Mouse (Mus musculus) midbrain, embryonic 11.5 days (tissue): ENCODE results near the gene Pou2af1. TPM values are rescaled to one million over a fixed set of nuclear protein-coding genes. Genes with fewer than 3 reads are reported as not detected.

Experiments used
- ATAC-seq: fragments of 200-750 bp; cut with Nextera tagmentation; 2 replicates; pipeline ENCODE4 v1.8.0; 2017; ENCODE audit warnings: moderate TSS enrichment, moderate library complexity; ENCODE audit not compliant: low FRiP score
- DNase-seq: peaks from one replicate; pipeline ENCODE4 v3.0.0; 2015; ENCODE audit warnings: low spot score; ENCODE audit errors: missing footprints
- H3K27ac ChIP-seq: fragments of 300-500 bp; sonication (generic); 2 replicates; pipeline ENCODE4 v1.5.1; 2014; ENCODE audit warnings: low read depth, low read length
- H3K27me3 ChIP-seq: fragments of 300-500 bp; sonication (generic); 2 replicates; pipeline ENCODE4 v1.6.1; 2014; ENCODE audit warnings: mild to moderate bottlenecking, low read length, moderate library complexity, mixed read lengths; ENCODE audit not compliant: control insufficient read depth, insufficient read depth
- H3K36me3 ChIP-seq: fragments of 300-500 bp; sonication (generic); 2 replicates; pipeline ENCODE4 v1.6.1; 2014; ENCODE audit warnings: mild to moderate bottlenecking, low read length, moderate library complexity, mixed read lengths; ENCODE audit not compliant: control insufficient read depth, insufficient read depth
- H3K4me1 ChIP-seq: fragments of 300-500 bp; sonication (generic); 2 replicates; pipeline ENCODE4 v1.6.1; 2014; ENCODE audit warnings: low read length; ENCODE audit not compliant: control insufficient read depth, insufficient read depth
- H3K4me2 ChIP-seq: fragments of 300-500 bp; sonication (generic); 2 replicates; pipeline ENCODE4 v1.6.1; 2014; ENCODE audit warnings: mild to moderate bottlenecking, moderate library complexity
- H3K4me3 ChIP-seq: fragments of 300-500 bp; sonication (generic); 2 replicates; pipeline ENCODE4 v1.5.1; 2014; ENCODE audit warnings: low read depth, low read length
- H3K9ac ChIP-seq: fragments of 300-500 bp; sonication (generic); 2 replicates; pipeline ENCODE4 v1.6.1; 2014; ENCODE audit warnings: low read length
- H3K9me3 ChIP-seq: fragments of 300-500 bp; sonication (generic); 2 replicates; pipeline ENCODE4 v1.6.1; 2016; ENCODE audit warnings: low read length; ENCODE audit not compliant: control insufficient read depth
- WGBS: fragments of 180-500 bp; shearing (Covaris S2); extraction: QIAGEN DNeasy Blood & Tissue Kit; methylation state at CpG from one replicate; pipeline ENCODE4 v1.1.7; 2014; 5-methylcytosine and 5-hydroxymethylcytosine counted together
- polyA plus RNA-seq: library from polyadenylated mRNA; unstranded; fragments of >200 nt; fragmentation: Nextera tagmentation; extraction: Ambion mirVana; gene quantifications from 2 replicates; pipeline ENCODE4 v1.2.1, GENCODE M21; 2014

Gene Pou2af1
- polyA plus RNA-seq, 1 experiment from 2014 or later: 0.05 TPM

DNA sequence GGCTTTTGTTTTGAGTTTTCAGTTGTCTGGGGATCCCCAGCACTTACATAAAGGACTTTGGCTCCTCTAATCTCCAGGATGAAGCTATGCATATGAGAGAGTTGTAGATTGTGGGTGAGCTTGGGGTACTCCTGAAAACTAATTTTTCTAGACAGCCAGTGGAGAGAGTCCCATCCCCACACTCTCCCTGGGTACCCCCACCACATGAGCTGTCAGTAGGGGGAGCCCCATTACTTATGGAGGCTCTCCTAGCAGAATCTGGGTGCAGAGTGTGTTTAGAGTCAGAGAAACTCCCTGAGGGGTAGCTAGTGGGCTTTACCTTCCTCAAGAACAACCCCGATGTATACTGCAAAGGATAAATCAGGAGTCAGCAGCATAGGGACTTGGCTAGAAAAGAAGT is 35.2 kb upstream of the Pou2af1 start:
- Histone ChIP-seq H3K4me1 (no peaks in the 10 kb centered on the region), H3K27ac (no peak overlapping the region), H3K4me3 (no peak overlapping the region), H3K36me3 (no peaks in the 10 kb centered on the region), H3K9me3 (no peaks in the 10 kb centered on the region), H3K4me2 (no peak overlapping the region), H3K9ac (no peak overlapping the region), H3K27me3 (no peaks in the 10 kb centered on the region)
- ATAC-seq: no peak
- no peak for DNase-seq
- WGBS: 100% methylated on average over 1 of the region's 1 CpGs

- ATAC-seq (no peak), DNase-seq (no peak)
- H3K36me3 ChIP-seq: no peaks in the 10 kb centered on the region
- no peaks in the 10 kb centered on the region for H3K9me3 ChIP-seq
- no peak overlapping the region for H3K4me2 ChIP-seq
- no peak overlapping the region for H3K27ac ChIP-seq
- no peak overlapping the region for H3K9ac ChIP-seq
- no peak overlapping the region for H3K4me3 ChIP-seq
- H3K27me3 ChIP-seq: no peaks in the 10 kb centered on the region
- H3K4me1 ChIP-seq: no peaks in the 10 kb centered on the region
- WGBS: 67% methylated on average over 5 of the region's 5 CpGs
Measured at GRCm38 (mm10) chr9:51180621-51181020, 32.9 kb upstream of the Pou2af1 start.

DNA sequence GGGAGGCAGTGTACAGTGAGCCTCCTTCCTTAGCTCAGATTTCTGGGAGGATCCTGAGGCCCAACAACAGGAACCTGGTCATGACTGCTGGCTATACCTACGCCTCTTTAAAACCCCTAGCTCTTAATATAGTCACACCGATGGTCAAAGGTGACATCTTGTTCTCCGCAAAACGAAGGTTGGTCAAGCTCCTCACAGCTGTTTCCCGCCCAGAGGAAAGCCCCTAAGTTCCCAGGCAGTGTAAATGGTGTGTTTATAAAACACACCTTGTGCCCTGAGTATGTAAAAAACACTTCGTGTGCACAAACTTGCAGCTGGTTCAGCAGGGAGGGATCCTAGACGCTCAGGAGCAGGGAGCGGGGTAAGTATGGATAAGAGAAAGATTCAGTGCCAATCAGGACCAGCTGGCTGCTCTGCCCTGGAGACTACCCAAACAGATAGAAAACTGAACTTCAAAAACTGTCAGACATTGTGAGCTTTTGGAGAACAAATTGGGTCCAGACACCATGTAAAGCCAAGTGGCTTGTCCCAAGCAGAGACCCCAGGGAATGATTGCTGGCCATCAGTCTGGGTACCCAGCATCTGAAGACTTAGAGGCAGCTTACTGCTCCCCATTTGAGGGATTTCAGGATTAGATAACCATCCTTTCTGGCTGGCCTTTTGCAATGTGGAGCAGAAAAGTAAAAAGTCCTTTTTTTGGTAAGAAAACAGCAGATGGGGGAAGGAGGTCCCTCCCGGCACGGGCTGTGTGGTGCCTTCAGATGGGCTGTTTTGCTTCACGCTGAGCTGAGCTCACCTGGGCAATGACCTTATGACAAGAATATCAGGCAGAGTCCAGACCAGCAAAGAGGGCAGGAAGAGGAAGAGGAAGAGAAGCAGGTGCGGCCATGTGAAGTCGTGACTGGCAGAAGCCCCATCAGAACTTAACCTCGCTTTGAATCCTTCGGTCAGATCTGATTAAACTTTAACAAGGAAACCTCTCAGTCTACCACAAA is 30.5 kb upstream of the Pou2af1 start:
- WGBS: 87% methylated on average over 15 of the region's 15 CpGs
- no peaks in the 10 kb centered on the region for H3K9me3 ChIP-seq
- DNase-seq: no peak
- no peak overlapping the region for H3K4me3 ChIP-seq
- no peaks in the 10 kb centered on the region for H3K27me3 ChIP-seq
- H3K9ac ChIP-seq: no peak overlapping the region
- no peak overlapping the region for H3K27ac ChIP-seq
- H3K4me1 ChIP-seq: no peaks in the 10 kb centered on the region
- no peak overlapping the region for H3K4me2 ChIP-seq
- no peak for ATAC-seq
- no peaks in the 10 kb centered on the region for H3K36me3 ChIP-seq

GRCm38 (mm10) chr9:51185386-51185785 is 28.1 kb upstream of the Pou2af1 start:
- 83% methylated on average over 4 of the region's 4 CpGs for WGBS
- no peak overlapping the region for H3K4me2 ChIP-seq
- no peaks in the 10 kb centered on the region for H3K9me3 ChIP-seq
- DNase-seq (no peak), ATAC-seq (no peak)
- no peaks in the 10 kb centered on the region for H3K36me3 ChIP-seq
- no peaks in the 10 kb centered on the region for H3K4me1 ChIP-seq
- H3K27me3 ChIP-seq: no peaks in the 10 kb centered on the region
- no peak overlapping the region for H3K9ac ChIP-seq
- no peak overlapping the region for H3K27ac ChIP-seq
- no peak overlapping the region for H3K4me3 ChIP-seq

DNA sequence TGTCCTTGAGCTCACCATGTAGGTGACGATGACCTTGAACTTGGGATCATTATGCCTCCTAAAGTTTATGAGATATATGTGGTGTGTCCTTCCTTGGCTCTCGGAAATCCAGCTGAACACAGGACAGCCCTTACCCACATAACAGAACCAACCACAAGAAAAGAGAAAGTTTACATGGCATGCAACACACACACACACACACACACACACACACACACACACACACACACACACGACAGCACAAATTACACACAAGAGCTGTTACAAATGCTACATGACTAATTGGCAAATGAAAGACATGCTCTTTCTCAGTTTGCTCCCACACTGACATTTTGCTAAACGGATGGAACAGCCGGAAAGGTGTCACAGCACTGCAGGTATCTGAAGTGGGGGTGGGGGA is 27.6 kb upstream of the Pou2af1 start:
- H3K4me3 ChIP-seq: no peak overlapping the region
- H3K27me3 ChIP-seq: no peaks in the 10 kb centered on the region
- ATAC-seq (no peak), DNase-seq (no peak)
- H3K4me2 ChIP-seq: no peak overlapping the region
- no peak overlapping the region for H3K27ac ChIP-seq
- H3K9me3 ChIP-seq: no peaks in the 10 kb centered on the region
- 79% methylated on average over 5 of the region's 5 CpGs for WGBS
- no peaks in the 10 kb centered on the region for H3K4me1 ChIP-seq
- no peak overlapping the region for H3K9ac ChIP-seq
- H3K36me3 ChIP-seq: no peaks in the 10 kb centered on the region

DNA sequence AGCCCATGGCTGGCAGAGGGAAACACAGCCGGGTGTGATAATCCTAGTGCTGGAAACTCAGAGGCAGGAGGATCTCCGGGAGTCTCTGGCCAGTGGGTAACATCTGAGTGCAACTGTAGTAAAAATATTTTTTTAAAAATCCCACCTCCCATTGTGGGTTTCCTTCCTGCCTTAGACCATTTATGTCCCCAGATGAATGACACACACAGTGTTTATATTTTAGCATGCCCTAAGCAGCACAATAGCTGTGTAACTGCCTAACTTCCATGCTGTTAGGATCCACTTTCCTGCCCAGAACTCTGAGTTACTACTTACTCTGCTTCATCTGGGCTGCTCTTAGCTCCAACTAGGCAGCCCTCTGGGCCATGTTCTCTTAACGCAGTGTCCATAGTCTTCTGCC is 22.9 kb upstream of the Pou2af1 start:
- WGBS: 95% methylated on average over 3 of the region's 3 CpGs
- DNase-seq (no peak), ATAC-seq (no peak)
- no peak overlapping the region for H3K4me3 ChIP-seq
- no peak overlapping the region for H3K4me2 ChIP-seq
- H3K27me3 ChIP-seq: no peaks in the 10 kb centered on the region
- H3K36me3 ChIP-seq: no peaks in the 10 kb centered on the region
- no peak overlapping the region for H3K9ac ChIP-seq
- H3K9me3 ChIP-seq: no peaks in the 10 kb centered on the region
- no peaks in the 10 kb centered on the region for H3K4me1 ChIP-seq
- no peak overlapping the region for H3K27ac ChIP-seq

GRCm38 (mm10) chr9:51194790-51195189 is 18.7 kb upstream of the Pou2af1 start:
- DNase-seq: no peak
- ATAC-seq: no peak
- Histone ChIP-seq H3K27me3 (no peaks in the 10 kb centered on the region), H3K4me3 (no peak overlapping the region), H3K9ac (no peak overlapping the region), H3K27ac (no peak overlapping the region), H3K9me3 (no peaks in the 10 kb centered on the region), H3K36me3 (no peaks in the 10 kb centered on the region), H3K4me1 (no peaks in the 10 kb centered on the region), H3K4me2 (no peak overlapping the region)
- 81% methylated on average over 4 of the region's 4 CpGs for WGBS

DNA sequence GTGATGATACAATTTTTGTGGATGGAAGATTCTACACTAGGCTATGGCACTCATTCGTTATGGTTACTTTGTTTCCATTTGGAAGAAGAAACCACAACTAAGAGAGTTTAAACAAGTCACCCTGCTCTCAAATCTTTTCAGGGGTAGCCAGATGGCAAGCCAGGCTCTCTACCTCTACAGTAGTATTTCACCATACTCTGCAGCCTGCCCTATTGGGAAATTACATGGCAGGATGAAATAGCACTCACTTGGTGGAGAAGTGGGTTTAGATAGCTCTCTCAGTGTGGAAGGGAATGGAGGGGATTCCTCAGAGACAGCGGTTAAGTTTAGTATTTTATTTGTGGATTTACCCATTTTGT is 4.6 kb upstream of the Pou2af1 start:
- no peaks in the 10 kb centered on the region for H3K27me3 ChIP-seq
- ATAC-seq (no peak), DNase-seq (no peak)
- H3K4me2 ChIP-seq: no peak overlapping the region
- no peaks in the 10 kb centered on the region for H3K36me3 ChIP-seq
- no peaks in the 10 kb centered on the region for H3K9me3 ChIP-seq
- no peak overlapping the region for H3K4me3 ChIP-seq
- no peak overlapping the region for H3K27ac ChIP-seq
- H3K9ac ChIP-seq: no peak overlapping the region
- no peaks in the 10 kb centered on the region for H3K4me1 ChIP-seq
- WGBS: 91% methylated on average over 2 of the region's 2 CpGs

- H3K27me3 ChIP-seq: no peaks in the 10 kb centered on the region
- H3K9me3 ChIP-seq: no peaks in the 10 kb centered on the region
- H3K4me3 ChIP-seq: no peak overlapping the region
- 87% methylated on average over 6 of the region's 6 CpGs for WGBS
- no peak overlapping the region for H3K4me2 ChIP-seq
- no peaks in the 10 kb centered on the region for H3K4me1 ChIP-seq
- DNase-seq (no peak), ATAC-seq (no peak)
- no peak overlapping the region for H3K9ac ChIP-seq
- no peaks in the 10 kb centered on the region for H3K36me3 ChIP-seq
- no peak overlapping the region for H3K27ac ChIP-seq
Measured at GRCm38 (mm10) chr9:51211191-51211590, 2.3 kb upstream of the Pou2af1 start.
